Mouse (Mus musculus) heart, embryonic 14.5 days (tissue): ENCODE data around the gene Dnase2b. TPM values are rescaled to one million over a fixed set of nuclear protein-coding genes. Genes with fewer than 3 reads are reported as not detected.

ENCODE experiments used
- ATAC-seq: fragments of 200-750 bp; cut with Nextera tagmentation; 2 replicates; pipeline ENCODE4 v1.8.0; 2017; ENCODE audit warnings: low read depth, moderate TSS enrichment; ENCODE audit not compliant: insufficient number of reproducible peaks, insufficient read depth, low FRiP score
- H3K27ac ChIP-seq, 2 experiments: fragments of 200-500 bp in 1 of 2; fragments of 300-500 bp in 1 of 2; sonication (generic) in 1 of 2; replicated peaks in 1 of 2; 2 replicates each; pipeline ENCODE4 v1.5.1; 2012 to 2014; ENCODE audit warnings: low read depth in 2 of 2, low read length in 2 of 2, control low read depth in 1 of 2, mild to moderate bottlenecking in 1 of 2, mixed read lengths in 1 of 2; ENCODE audit not compliant: control insufficient read depth in 1 of 2, insufficient read depth in 1 of 2
- H3K27me3 ChIP-seq: fragments of 300-500 bp; sonication (generic); 2 replicates; pipeline ENCODE4 v1.6.1; 2014; ENCODE audit warnings: mild to moderate bottlenecking, low read length, control low read depth; ENCODE audit not compliant: control insufficient read depth, insufficient read depth
- H3K36me3 ChIP-seq: fragments of 300-500 bp; sonication (generic); 2 replicates; pipeline ENCODE4 v1.6.1; 2014; ENCODE audit warnings: mild to moderate bottlenecking, control low read depth, low read length, mixed read lengths; ENCODE audit not compliant: control insufficient read depth, insufficient read depth
- H3K4me1 ChIP-seq, 2 experiments: fragments of 200-500 bp in 1 of 2; fragments of 300-500 bp in 1 of 2; sonication (generic) in 1 of 2; 2 replicates each; pipeline ENCODE4 v1.6.1; 2012 to 2014; ENCODE audit warnings: low read length in 2 of 2, control low read depth in 1 of 2, mixed read lengths in 1 of 2; ENCODE audit not compliant: control insufficient read depth in 2 of 2, insufficient read depth in 2 of 2
- H3K4me2 ChIP-seq: fragments of 300-500 bp; sonication (generic); 2 replicates; pipeline ENCODE4 v1.6.1; 2014; ENCODE audit warnings: mild to moderate bottlenecking, low read length
- H3K4me3 ChIP-seq, 2 experiments: fragments of 200-500 bp in 1 of 2; fragments of 300-500 bp in 1 of 2; sonication (generic) in 1 of 2; 2 replicates each; pipeline ENCODE4 v1.5.1; 2012 to 2014; ENCODE audit warnings: low read length in 2 of 2, mild to moderate bottlenecking in 2 of 2, control low read depth in 1 of 2, low read depth in 1 of 2, moderate library complexity in 1 of 2; ENCODE audit not compliant: control insufficient read depth in 1 of 2, insufficient read depth in 1 of 2
- H3K9ac ChIP-seq: fragments of 300-500 bp; sonication (generic); 2 replicates; pipeline ENCODE4 v1.6.1; 2014; ENCODE audit warnings: mild to moderate bottlenecking, low read length
- H3K9me3 ChIP-seq: fragments of 300-500 bp; sonication (generic); 2 replicates; pipeline ENCODE4 v1.6.1; 2016; ENCODE audit warnings: low read length, control low read depth; ENCODE audit not compliant: control insufficient read depth
- WGBS: fragments of 180-500 bp; shearing (Covaris S2); extraction: QIAGEN DNeasy Blood & Tissue Kit; methylation state at CpG from one replicate; pipeline ENCODE4 v1.1.7; 2014; 5-methylcytosine and 5-hydroxymethylcytosine counted together
- polyA plus RNA-seq: library from polyadenylated mRNA; unstranded; fragments of >200 nt; fragmentation: Nextera tagmentation; extraction: Ambion mirVana; gene quantifications from 2 replicates; pipeline ENCODE4 v1.2.1, GENCODE M21; 2014

Dnase2b gene
- polyA plus RNA-seq, 1 experiment from 2014 or later, result not detected

DNA sequence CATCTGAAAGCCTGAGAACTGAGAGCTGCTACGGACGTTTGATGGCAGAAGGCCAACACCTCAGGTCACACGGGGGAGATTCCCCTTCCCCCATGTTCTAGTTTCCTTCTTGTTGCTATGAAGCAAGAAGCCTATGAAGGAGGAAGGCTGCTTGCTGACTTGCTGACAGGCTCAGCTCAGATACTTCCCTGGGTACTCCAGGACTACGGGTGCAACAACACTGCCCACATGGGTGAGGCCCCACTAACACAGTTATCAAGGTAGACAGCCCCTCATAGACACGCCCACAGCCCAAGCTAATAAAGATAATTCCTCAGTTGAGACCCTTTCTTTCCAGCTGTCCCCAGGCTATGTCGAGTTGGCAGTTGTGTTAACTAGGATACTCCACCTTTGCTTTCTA, 38.3 kb upstream of the Dnase2b start:
- H3K4me1 ChIP-seq, result peaks cover 10 to 17% of the 10 kb centered on the region in 2 experiments
- H3K9me3 ChIP-seq, result no peaks in the 10 kb centered on the region
- H3K27me3 ChIP-seq, result no peaks in the 10 kb centered on the region
- no peak overlapping the region for H3K9ac ChIP-seq
- no peak overlapping the region for H3K4me2 ChIP-seq
- H3K36me3 ChIP-seq, result no peaks in the 10 kb centered on the region
- H3K4me3 ChIP-seq, result no peak overlapping the region
- peak; percentile 47; the same call in 1 of the 2 replicates for ATAC-seq
- no peak overlapping the region for H3K27ac ChIP-seq
- 23% methylated on average over 6 of the region's 6 CpGs for WGBS

DNA sequence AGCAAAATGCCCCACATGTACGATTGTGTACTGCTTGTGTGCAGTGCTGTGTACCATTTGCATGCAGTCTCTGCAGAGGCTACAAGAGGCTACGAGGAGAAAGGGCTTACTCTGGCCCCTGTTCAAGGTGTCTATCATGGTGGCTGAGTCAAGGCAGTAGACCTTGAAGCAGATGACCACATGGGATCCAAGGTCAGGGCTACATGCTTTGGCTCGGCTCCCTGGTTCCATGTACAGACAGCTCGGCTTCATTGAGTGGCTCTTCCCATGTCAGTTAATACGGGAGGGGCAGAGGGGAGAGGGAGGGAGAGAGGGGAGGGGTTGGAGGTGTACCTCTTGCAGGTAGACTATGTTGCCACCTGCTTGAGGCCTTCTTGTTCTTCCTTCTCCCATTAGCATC, 37.0 kb upstream of the Dnase2b start:
- ATAC-seq, result no peak
- Histone ChIP-seq H3K27ac (no peak overlapping the region), H3K4me1 (peaks cover 10 to 17% of the 10 kb centered on the region in 2 experiments), H3K4me3 (no peak overlapping the region), H3K9me3 (no peaks in the 10 kb centered on the region), H3K27me3 (no peaks in the 10 kb centered on the region), H3K4me2 (no peak overlapping the region), H3K36me3 (no peaks in the 10 kb centered on the region), H3K9ac (no peak overlapping the region)
- WGBS, result 92% methylated on average over 5 of the region's 5 CpGs

DNA sequence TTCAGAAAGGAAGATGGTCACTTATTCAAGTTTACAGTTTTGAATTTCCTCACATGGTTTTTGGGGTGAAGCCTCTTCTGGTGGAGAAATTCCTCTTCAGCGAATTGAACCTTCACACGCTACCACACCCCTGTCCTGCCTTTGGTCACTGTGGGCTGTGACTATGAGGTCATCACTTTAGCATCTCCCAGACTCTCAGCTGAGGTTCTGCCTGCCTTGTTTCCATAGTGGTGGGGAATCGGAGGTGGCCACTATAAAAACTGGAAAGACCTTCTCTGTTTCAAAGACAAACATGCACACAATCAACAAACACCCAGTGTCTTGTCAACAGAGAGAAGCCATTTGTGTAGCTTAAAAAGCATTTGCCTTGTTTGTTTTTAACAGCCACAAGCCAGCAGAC, 35.8 kb upstream of the Dnase2b start, which contains the start of gene 4930503B20Rik:
Gene 4930503B20Rik (minus strand): TSS at position 101 of the 400 bp plus-strand sequence.
- Histone ChIP-seq H3K36me3 (no peaks in the 10 kb centered on the region), H3K4me3 (no peak within 1 kb of the TSS), H3K9ac (no peak within 1 kb of the TSS), H3K9me3 (no peaks in the 10 kb centered on the region), H3K27me3 (no peaks in the 10 kb centered on the region), H3K4me1 (peaks cover 10 to 17% of the 10 kb centered on the region in 2 experiments), H3K27ac (no peak within 1 kb of the TSS), H3K4me2 (no peak within 1 kb of the TSS)
- no peak for ATAC-seq
- 58% methylated on average over 3 of the region's 3 CpGs for WGBS

DNA sequence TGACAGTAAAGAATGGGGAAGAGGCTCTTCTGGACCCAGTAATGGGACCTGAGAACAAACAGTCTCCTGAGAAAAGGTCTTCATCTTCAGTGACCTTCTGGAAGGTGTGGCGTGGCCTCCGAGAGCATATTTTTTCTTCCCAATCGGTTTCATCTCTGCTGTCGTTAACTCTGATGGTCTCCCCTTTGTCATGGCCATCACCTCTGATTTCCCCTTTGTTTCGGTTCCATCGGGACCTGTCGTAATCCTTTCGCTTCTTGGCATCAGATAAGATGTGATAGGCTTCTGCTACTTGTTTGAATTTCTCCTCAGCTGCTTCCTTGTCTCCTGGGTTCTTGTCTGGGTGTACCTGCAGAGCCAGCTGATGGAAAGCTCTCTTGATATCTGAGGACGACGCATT, 35.3 kb upstream of the Dnase2b start:
- Histone ChIP-seq H3K9ac (no peak overlapping the region), H3K36me3 (no peaks in the 10 kb centered on the region), H3K27ac (no peak overlapping the region), H3K9me3 (no peaks in the 10 kb centered on the region), H3K4me3 (no peak overlapping the region), H3K4me1 (peaks cover 10 to 17% of the 10 kb centered on the region in 2 experiments), H3K27me3 (no peaks in the 10 kb centered on the region), H3K4me2 (no peak overlapping the region)
- ATAC-seq, result no peak
- WGBS, result 84% methylated on average over 10 of the region's 10 CpGs

DNA sequence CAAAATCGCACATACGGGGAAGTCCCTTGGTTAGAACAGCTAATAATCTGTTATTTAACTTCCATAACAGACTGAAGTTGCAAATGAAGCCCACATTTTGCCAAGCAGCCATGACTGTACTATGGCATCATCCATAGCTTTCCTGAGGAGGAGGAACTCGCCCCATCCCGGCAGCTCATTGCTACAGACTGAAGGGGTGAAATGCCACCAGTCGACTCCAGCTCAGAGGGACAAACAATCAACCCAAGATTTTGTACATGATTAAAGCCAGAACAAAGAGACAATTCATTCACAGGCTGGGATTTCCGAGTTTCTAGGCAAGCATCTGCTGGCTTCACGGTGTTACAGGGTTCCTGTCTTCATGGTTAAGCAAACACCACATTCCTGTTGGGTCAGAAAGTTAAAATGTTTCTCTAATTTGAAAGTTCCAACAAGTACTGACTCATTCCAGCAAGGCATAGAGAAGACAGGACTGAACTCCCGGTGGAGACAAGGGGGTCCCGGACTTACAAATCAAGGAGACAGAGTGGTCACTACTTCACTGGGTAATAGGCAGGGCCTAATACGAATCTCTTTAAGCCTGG, 34.0 kb upstream of the Dnase2b start:
- no peak for ATAC-seq
- H3K27ac ChIP-seq, result no peak overlapping the region
- peaks cover 9 to 12% of the 10 kb centered on the region in 2 experiments for H3K4me1 ChIP-seq
- WGBS, result 71% methylated on average over 10 of the region's 10 CpGs
- no peaks in the 10 kb centered on the region for H3K9me3 ChIP-seq
- no peak overlapping the region for H3K4me3 ChIP-seq
- H3K36me3 ChIP-seq, result no peaks in the 10 kb centered on the region
- no peak overlapping the region for H3K4me2 ChIP-seq
- H3K27me3 ChIP-seq, result no peaks in the 10 kb centered on the region
- no peak overlapping the region for H3K9ac ChIP-seq

DNA sequence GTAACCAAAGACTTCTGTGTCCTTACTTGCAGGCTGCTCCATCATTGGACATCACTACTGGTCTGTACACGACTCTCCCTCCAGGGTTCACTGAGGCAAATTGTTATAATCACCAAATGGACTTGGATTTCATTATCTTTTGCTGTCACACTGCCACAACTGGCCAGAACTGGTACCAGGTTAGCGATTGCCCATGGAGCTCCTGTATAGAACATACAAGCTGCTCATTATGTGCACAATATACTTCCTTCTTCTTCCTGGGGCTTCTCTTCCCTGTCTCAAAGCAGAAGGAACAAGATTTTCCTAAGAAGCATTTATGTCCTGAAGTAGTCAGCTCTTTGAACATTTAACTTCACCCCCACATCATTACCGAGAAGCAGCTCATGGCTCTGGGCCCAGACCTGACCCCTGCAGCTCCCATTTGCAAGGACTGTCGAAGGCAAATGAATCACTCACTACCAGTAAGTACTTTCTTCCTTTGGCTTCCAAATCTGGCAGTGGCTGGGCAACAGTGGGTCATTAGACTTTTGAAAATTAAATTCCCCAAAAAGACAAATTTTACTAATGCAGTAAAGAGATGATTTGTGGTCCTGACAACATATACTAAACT, 26.5 kb upstream of the Dnase2b start:
- no peaks in the 10 kb centered on the region for H3K27me3 ChIP-seq
- H3K4me2 ChIP-seq, result no peak overlapping the region
- no peaks in the 10 kb centered on the region for H3K36me3 ChIP-seq
- peaks cover 0 to 8% of the 10 kb centered on the region in 2 experiments; a peak in 3 of 4 replicates for H3K4me1 ChIP-seq
- no peaks in the 10 kb centered on the region for H3K9me3 ChIP-seq
- no peak overlapping the region for H3K27ac ChIP-seq
- ATAC-seq, result no peak
- 49% methylated on average over 4 of the region's 4 CpGs for WGBS
- H3K4me3 ChIP-seq, result no peak overlapping the region
- H3K9ac ChIP-seq, result no peak overlapping the region

DNA sequence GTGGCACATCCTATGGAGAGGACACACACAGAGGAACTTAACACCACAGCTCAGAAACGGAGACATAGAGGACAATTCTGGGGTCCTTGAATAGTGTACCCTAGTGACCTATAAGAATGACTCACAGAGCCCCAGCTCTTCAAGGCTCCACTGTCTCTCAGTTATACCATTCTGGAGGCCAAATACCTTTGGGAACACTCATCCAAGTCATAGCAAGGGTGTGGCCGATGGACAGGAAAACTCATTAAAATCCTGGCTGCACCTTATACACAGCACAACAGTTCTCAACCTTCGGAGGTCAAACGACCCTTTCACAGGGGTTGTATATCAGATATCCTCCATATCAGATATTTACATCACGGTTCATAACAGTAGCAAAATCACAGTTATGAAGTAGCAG, 17.1 kb upstream of the Dnase2b start:
- WGBS, result 84% methylated on average over 5 of the region's 5 CpGs

More for the DNA sequence above, 17.1 kb upstream of the Dnase2b start:
- Histone ChIP-seq H3K4me3 (no peak overlapping the region), H3K4me2 (no peak overlapping the region), H3K9me3 (no peaks in the 10 kb centered on the region), H3K36me3 (no peaks in the 10 kb centered on the region), H3K4me1 (peaks cover 0 to 4% of the 10 kb centered on the region in 2 experiments; a peak in 1 of 4 replicates), H3K9ac (no peak overlapping the region), H3K27me3 (no peaks in the 10 kb centered on the region), H3K27ac (no peak overlapping the region)
- ATAC-seq, result no peak
